Mouse (Mus musculus): ENCODE measurements around the gene Pfkfb4. TPM values are rescaled to one million over a fixed set of nuclear protein-coding genes. Genes with fewer than 3 reads are reported as not detected.
A peak's percentile ranks its signal among the peaks of the same experiment; 100 is the strongest.

The Pfkfb4 gene
- polyA plus RNA-seq, 1 experiment: 44.5 TPM

DNA sequence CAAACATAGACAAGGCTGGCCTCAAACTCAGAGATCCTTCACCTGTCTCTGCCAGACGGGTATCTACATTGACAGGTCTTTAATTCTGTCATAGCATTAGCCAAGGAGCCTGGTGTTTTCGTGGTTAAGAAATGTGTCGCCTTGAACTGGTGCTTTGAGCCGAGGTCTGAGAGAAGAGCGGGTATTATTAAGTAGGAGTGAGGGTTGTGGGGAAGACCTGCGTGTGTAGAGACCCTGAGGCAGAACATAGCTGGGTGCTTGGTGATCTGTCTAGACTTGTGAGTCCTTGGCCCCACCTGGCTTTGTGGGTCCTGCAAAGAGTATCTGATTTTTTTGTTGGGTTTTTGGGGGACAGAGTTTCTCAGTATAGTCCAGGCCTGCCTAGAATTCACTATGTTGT is 62.3 kb downstream of the Pfkfb4 start:
- H3K4me1 ChIP-seq (ENCODE audit: control insufficient read depth, insufficient read depth, low read length): peaks cover 37% of the 10 kb centered on the region
- TF ChIP-seq CTCF (IDR thresholded peaks at IDR 0.05; ENCODE audit: low read depth, low read length) (no peak), POLR2A (IDR thresholded peaks at IDR 0.05; ENCODE audit: borderline replicate concordance, low read depth, low read length) (no peak)
- peak overlapping the region; percentile 71; the same call in 1 of the 2 replicates for H3K27ac ChIP-seq (ENCODE audit: insufficient read depth, low read depth, low read length)
- no peak overlapping the region for H3K4me3 ChIP-seq (ENCODE audit: insufficient read depth, low read length)

DNA sequence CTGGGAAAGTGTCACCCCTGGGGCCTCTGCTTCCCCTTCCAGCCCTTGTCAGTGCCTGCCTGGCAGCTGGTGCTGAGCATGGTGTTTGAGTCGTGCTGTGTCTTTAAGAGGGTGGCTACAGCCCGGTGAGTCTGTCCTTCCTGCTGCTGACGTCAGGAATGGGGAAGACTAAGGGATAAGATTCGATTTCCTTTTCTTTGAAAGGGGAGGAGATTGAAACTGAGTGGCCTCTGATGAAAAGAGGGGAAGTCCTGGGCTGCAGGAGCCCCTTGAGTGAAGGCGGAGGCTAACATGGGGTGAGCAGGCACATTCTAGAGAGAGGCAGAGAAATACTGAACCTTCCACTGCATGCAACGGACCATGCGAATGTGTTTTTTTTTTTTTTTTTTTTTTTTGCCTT is 63.1 kb downstream of the Pfkfb4 start:
- H3K4me3 ChIP-seq (ENCODE audit: insufficient read depth, low read length): peak overlapping the region; percentile 50
- H3K27ac ChIP-seq (ENCODE audit: insufficient read depth, low read depth, low read length): peak overlapping the region; percentile 90
- TF ChIP-seq POLR2A (IDR thresholded peaks at IDR 0.05; ENCODE audit: borderline replicate concordance, low read depth, low read length) (no peak), CTCF (IDR thresholded peaks at IDR 0.05; ENCODE audit: low read depth, low read length) (no peak)
- peaks cover 37% of the 10 kb centered on the region for H3K4me1 ChIP-seq (ENCODE audit: control insufficient read depth, insufficient read depth, low read length)

DNA sequence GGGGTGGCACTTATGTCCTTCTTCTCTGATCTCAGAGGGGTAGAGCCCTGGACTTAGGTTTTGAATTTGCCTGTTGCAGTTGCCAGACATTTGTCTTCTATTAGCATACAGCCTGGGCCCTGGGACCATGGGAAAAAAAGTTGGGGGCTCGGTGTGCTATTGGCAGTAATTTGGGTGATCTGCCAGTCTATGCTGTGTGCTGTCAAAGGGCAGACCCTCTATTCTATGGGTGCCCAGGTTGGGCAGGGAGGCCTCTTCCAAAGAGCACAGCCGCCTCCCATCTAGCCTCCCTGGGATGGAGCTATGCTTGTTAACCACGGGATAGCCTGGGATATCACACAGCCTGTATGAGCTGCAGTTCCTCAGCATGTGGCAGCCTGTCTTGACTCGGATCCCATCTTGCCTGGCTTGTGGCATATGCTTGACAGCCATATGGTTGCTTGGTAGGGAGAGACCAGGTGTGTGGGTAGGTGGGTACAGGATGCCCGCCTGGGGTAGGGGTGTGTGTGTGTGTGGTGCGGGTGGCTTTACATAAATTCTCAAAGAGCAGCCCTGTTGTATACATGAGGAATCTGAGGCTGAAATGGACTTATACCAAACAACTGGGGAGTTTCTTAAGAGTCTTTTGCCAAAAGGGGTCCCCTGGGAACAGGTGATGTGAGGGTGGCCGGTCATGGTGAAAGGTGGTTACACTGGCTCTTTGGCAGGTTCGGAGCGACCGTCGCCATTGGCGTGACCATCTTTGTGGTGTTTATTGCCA is 63.9 kb downstream of the Pfkfb4 start:
- TF ChIP-seq CTCF (IDR thresholded peaks at IDR 0.05; ENCODE audit: low read depth, low read length) (no peak), POLR2A (IDR thresholded peaks at IDR 0.05; ENCODE audit: borderline replicate concordance, low read depth, low read length) (no peak)
- Histone ChIP-seq H3K4me1 (ENCODE audit: control insufficient read depth, insufficient read depth, low read length) (peaks cover 37% of the 10 kb centered on the region), H3K4me3 (ENCODE audit: insufficient read depth, low read length) (peak overlapping the region; percentile 50), H3K27ac (ENCODE audit: insufficient read depth, low read depth, low read length) (peak overlapping the region; percentile 90)

DNA sequence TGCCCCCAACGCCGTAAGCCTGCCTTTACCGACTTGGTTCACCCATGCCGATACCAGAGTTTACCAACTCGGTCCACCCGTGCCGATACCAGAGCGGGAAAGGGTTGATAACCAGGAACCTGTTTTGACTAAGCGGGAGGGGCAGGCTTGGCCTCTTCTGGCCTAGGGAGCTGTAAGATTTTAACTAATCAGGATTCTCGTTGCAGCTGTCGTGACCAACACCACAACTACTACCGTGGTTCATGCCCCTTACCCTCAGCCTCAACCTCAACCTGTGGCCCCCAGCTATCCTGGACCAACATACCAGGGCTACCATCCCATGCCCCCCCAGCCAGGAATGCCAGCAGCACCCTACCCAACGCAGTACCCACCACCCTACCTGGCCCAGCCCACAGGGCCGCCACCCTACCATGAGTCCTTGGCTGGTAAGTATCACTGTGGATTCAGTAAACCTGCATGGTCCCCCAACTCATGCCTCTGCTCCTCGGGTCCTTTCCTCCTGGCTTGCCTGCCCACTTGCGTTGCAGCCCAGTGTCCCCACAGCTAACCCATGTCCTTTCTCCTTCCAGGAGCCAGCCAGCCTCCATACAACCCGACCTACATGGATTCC is 64.6 kb downstream of the Pfkfb4 start:
- Histone ChIP-seq H3K4me1 (ENCODE audit: control insufficient read depth, insufficient read depth, low read length) (peaks cover 37% of the 10 kb centered on the region), H3K27ac (ENCODE audit: insufficient read depth, low read depth, low read length) (peak overlapping the region; percentile 86), H3K4me3 (ENCODE audit: insufficient read depth, low read length) (no peak overlapping the region)
- TF ChIP-seq POLR2A (IDR thresholded peaks at IDR 0.05; ENCODE audit: borderline replicate concordance, low read depth, low read length) (no peak), CTCF (IDR thresholded peaks at IDR 0.05; ENCODE audit: low read depth, low read length) (no peak)

DNA sequence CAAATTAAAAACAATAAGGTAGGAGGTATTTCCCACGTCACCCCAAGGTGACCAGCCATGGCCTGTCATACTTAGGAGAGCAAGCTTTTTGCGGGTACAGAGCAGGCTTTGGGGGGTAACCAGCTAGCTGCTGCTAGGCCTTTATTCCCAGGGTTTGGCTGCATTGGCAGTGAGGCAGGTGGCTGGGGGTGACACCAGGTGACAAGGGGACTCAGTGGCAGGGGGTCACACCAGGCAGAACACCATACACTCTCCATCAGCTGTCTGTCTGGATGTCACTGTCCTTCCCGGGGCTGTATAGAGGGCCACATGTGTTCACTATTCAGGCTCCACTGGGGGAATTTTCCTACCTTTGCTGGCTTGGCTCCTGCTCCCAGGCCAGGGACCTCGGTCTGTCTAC is 65.3 kb downstream of the Pfkfb4 start:
- peaks cover 37% of the 10 kb centered on the region for H3K4me1 ChIP-seq (ENCODE audit: control insufficient read depth, insufficient read depth, low read length)

DNA sequence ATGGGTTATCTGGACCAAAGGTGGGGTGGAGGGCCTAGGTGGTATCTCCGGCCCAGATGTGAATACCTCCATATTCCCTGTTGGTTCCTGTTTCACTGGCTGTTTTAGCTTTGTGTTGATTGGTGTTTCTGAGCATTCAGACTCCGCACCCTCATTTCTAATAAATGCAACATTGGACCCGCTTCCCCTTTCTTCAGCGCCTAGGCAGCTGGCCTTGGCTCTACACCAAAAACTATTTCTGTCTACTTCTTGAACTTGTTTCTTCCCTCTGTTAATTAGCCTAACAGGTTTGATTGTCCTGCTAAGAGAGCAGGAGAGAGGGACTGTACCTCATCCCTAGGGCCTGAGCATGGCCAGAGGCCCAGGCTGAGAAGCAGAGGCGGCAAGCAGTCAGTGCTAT is 66.0 kb downstream of the Pfkfb4 start:
- peak overlapping the region; percentile 86 for H3K27ac ChIP-seq (ENCODE audit: insufficient read depth, low read depth, low read length)
- no peak for TF ChIP-seq CTCF (IDR thresholded peaks at IDR 0.05; ENCODE audit: low read depth, low read length)
- TF ChIP-seq POLR2A (IDR thresholded peaks at IDR 0.05; ENCODE audit: borderline replicate concordance, low read depth, low read length): no peak
- H3K4me1 ChIP-seq (ENCODE audit: control insufficient read depth, insufficient read depth, low read length): peaks cover 37% of the 10 kb centered on the region
- H3K4me3 ChIP-seq (ENCODE audit: insufficient read depth, low read length): peak overlapping the region; percentile 77

More for the DNA sequence above, 65.3 kb downstream of the Pfkfb4 start:
- Histone ChIP-seq H3K27ac (ENCODE audit: insufficient read depth, low read depth, low read length) (peak overlapping the region; percentile 86), H3K4me3 (ENCODE audit: insufficient read depth, low read length) (peak overlapping the region; percentile 54)
- no peak for TF ChIP-seq POLR2A (IDR thresholded peaks at IDR 0.05; ENCODE audit: borderline replicate concordance, low read depth, low read length)
- no peak for TF ChIP-seq CTCF (IDR thresholded peaks at IDR 0.05; ENCODE audit: low read depth, low read length)

DNA sequence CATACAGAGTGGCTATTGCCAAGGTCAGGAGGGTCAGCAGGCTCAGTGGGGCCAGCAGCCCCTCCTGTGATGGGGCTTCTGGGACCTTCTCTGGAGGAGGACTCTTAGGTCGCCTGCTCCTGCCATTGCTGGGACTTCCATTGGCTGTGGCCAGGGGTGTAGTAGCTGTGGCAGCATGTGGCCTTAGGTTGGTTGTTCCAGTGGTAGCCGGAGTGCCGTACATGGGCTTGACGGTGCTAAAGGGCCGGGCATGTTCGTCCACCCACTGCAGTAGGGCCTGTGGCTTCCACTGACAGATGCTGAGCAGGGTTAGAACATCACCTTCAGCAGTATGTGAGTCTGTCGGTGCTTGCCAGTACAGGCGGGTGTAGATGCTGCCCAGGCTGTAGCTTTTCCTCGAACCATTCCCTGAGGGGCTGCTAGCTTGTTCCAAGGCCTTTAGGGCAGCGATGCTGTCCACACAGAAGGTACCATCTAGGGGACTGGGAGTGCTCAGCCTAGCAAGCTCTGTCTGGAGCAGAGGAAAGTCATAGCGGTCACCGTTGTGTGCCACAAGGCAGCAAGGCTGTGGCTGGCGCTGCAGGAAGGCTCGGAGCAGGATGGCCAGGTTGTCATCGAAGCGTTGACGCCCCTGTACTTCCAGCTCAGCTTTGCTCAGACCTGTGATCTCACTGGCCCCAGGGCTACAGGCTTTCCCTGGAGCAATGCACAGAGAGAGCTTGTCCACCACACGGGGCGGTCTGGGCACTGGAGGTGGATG is 66.6 kb downstream of the Pfkfb4 start:
- H3K4me1 ChIP-seq (ENCODE audit: control insufficient read depth, insufficient read depth, low read length): peaks cover 37% of the 10 kb centered on the region
- 0 out of 2 replicates have a peak, but pooled peaks have one; percentile 16 for TF ChIP-seq POLR2A (IDR thresholded peaks at IDR 0.05; ENCODE audit: borderline replicate concordance, low read depth, low read length)
- TF ChIP-seq CTCF (IDR thresholded peaks at IDR 0.05; ENCODE audit: low read depth, low read length): no peak
- peak overlapping the region; percentile 77 for H3K4me3 ChIP-seq (ENCODE audit: insufficient read depth, low read length)
- peak overlapping the region; percentile 79 for H3K27ac ChIP-seq (ENCODE audit: insufficient read depth, low read depth, low read length)

DNA sequence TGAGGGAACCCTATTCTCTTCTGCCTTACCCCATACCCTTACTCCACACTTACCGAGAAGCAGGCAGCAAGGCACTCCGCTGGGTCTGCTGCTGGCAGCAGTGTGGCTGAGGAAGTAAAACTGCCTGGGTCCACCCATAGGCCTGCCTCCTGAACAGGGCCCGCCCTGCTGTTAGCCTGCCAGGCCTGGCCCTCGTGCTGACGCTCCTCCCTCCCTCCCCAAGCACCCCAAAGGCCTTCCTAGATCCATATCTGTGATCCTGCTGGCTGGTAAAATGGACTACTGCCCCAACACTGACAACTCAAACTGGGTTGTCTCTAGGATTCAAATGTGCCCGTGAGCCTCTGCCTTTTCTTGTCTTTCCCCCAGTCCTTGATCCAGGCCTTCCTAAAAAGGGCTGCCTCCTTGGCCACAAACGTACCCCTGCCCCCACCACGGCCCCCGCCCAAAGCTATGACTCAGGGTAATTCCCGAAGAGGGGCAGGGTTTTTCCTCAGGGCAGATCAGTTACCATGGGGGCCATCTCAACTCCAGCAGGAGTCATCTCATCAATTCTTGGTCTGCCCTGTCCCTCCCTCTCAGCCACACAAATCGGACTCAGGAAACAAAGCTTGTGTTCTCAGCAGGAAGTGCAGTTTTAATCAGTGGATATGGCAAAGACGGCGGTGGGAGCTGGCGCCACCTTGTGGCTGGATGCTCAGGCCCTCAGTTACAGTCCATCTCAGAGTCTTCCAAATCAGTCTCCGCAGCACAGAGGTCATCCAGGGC is 67.7 kb downstream of the Pfkfb4 start, which contains the start of gene Trex1:
Gene Trex1, minus strand, starts transcription at position 599 of the 768 bp plus-strand sequence.
- peak within 1 kb of the TSS; percentile 82 for H3K27ac ChIP-seq (ENCODE audit: insufficient read depth, low read depth, low read length)
- peak within 1 kb of the TSS; percentile 77 for H3K4me3 ChIP-seq (ENCODE audit: insufficient read depth, low read length)
- TF ChIP-seq POLR2A (IDR thresholded peaks at IDR 0.05; ENCODE audit: borderline replicate concordance, low read depth, low read length) (peak; percentile 95), CTCF (IDR thresholded peaks at IDR 0.05; ENCODE audit: low read depth, low read length) (peak; percentile 92)
- peaks cover 32% of the 10 kb centered on the region for H3K4me1 ChIP-seq (ENCODE audit: control insufficient read depth, insufficient read depth, low read length)
